Mouse (Mus musculus): ENCODE data around the gene B3galt6. TPM values are rescaled to one million over a fixed set of nuclear protein-coding genes. Genes with fewer than 3 reads are reported as not detected.

The B3galt6 gene
- polyA plus RNA-seq, 1 experiment from 2014 or later, result 11.5 TPM

DNA sequence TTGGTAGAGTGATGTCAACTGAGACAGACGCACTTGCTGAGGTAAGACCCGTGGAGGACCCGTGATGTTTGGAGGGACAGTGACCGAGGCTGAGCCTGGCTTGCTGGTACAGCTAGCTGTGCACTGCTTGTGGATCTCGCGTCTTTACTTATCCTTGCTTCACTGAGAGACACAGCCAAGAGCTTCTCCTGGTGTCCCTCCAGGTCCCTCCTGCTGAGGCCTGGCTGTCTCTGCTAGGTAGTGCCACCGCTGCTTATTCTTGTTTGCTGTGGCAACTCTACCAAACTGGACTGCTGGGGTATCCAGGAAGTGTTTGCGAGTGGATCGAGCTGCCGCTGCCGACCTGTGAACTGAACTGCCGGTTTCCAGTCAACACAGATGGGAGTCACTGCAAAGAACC is 27.3 kb upstream of the B3galt6 start:
- Histone ChIP-seq H3K36me3 (ENCODE audit: control insufficient read depth, insufficient read depth, low read length) (peaks cover 18% of the 10 kb centered on the region; the same call in 1 of the 2 replicates), H3K9ac (ENCODE audit: low read length) (no peak overlapping the region), H3K4me1 (ENCODE audit: control insufficient read depth in 2 of 2, insufficient read depth in 2 of 2, low read length in 2 of 2) (peaks cover 2 to 4% of the 10 kb centered on the region in 2 experiments; a peak in 2 of 4 replicates), H3K4me2 (ENCODE audit: low read length) (no peak overlapping the region), H3K27me3 (ENCODE audit: control insufficient read depth, insufficient read depth, low read length) (no peaks in the 10 kb centered on the region), H3K9me3 (ENCODE audit: control insufficient read depth, low read length) (no peaks in the 10 kb centered on the region), H3K27ac (replicated peaks in 1 of 2; ENCODE audit: control insufficient read depth in 1 of 2, insufficient read depth in 1 of 2, low read depth in 2 of 2, low read length in 2 of 2) (no peak overlapping the region), H3K4me3 (ENCODE audit: control insufficient read depth in 1 of 2, insufficient read depth in 1 of 2, low read depth in 1 of 2, low read length in 2 of 2) (no peak overlapping the region)
- WGBS, result 87% methylated on average over 12 of the region's 12 CpGs
- ATAC-seq (ENCODE audit: insufficient number of reproducible peaks, insufficient read depth, low FRiP score, low read depth), result no peak

GRCm38 (mm10) chr4:156014436-156014835 is 22.0 kb upstream of the B3galt6 start:
- Histone ChIP-seq H3K4me1 (ENCODE audit: control insufficient read depth in 2 of 2, insufficient read depth in 2 of 2, low read length in 2 of 2) (no peaks in the 10 kb centered on the region), H3K27ac (replicated peaks in 1 of 2; ENCODE audit: control insufficient read depth in 1 of 2, insufficient read depth in 1 of 2, low read depth in 2 of 2, low read length in 2 of 2) (no peak overlapping the region), H3K9me3 (ENCODE audit: control insufficient read depth, low read length) (no peaks in the 10 kb centered on the region), H3K4me2 (ENCODE audit: low read length) (no peak overlapping the region), H3K9ac (ENCODE audit: low read length) (no peak overlapping the region), H3K36me3 (ENCODE audit: control insufficient read depth, insufficient read depth, low read length) (peaks cover 58% of the 10 kb centered on the region), H3K4me3 (ENCODE audit: control insufficient read depth in 1 of 2, insufficient read depth in 1 of 2, low read depth in 1 of 2, low read length in 2 of 2) (no peak overlapping the region), H3K27me3 (ENCODE audit: control insufficient read depth, insufficient read depth, low read length) (no peaks in the 10 kb centered on the region)
- ATAC-seq (ENCODE audit: insufficient number of reproducible peaks, insufficient read depth, low FRiP score, low read depth), result no peak
- WGBS, result 80% methylated on average over 2 of the region's 2 CpGs

- Histone ChIP-seq H3K4me1 (ENCODE audit: control insufficient read depth in 2 of 2, insufficient read depth in 2 of 2, low read length in 2 of 2) (no peaks in the 10 kb centered on the region), H3K4me3 (ENCODE audit: control insufficient read depth in 1 of 2, insufficient read depth in 1 of 2, low read depth in 1 of 2, low read length in 2 of 2) (no peak within 1 kb of the TSS), H3K27ac (replicated peaks in 1 of 2; ENCODE audit: control insufficient read depth in 1 of 2, insufficient read depth in 1 of 2, low read depth in 2 of 2, low read length in 2 of 2) (no peak within 1 kb of the TSS), H3K9me3 (ENCODE audit: control insufficient read depth, low read length) (no peaks in the 10 kb centered on the region), H3K4me2 (ENCODE audit: low read length) (no peak within 1 kb of the TSS), H3K36me3 (ENCODE audit: control insufficient read depth, insufficient read depth, low read length) (peaks cover 66% of the 10 kb centered on the region), H3K9ac (ENCODE audit: low read length) (no peak within 1 kb of the TSS), H3K27me3 (ENCODE audit: control insufficient read depth, insufficient read depth, low read length) (no peaks in the 10 kb centered on the region)
- WGBS, result 76% methylated on average over 8 of the region's 8 CpGs
- ATAC-seq (ENCODE audit: insufficient number of reproducible peaks, insufficient read depth, low FRiP score, low read depth), result no peak
These were observed 21.2 kb upstream of the B3galt6 start, which contains the start of gene Tnfrsf4 for GRCm38 (mm10) chr4:156013637-156014036. Gene Tnfrsf4 (plus strand): TSS chr4:156013843.

DNA sequence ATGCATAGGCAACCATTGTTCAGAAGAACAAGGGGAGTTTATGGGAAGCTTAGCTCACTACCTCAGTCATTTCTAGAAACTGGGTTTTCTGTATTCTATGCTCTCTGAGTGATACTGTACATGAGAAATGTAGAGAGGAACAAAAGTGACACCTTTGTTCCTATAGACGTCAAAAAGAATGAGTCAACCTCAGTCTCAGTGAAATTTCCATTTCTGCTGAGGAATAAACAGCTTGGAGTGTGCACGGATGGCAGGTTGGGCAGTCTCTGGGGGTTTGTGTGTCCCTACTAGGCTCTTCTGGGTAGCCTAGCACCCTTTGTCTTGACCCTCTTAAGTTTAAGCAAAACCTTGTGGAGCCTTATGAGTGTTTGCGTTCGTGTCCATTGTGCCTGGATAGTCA is 15.9 kb upstream of the B3galt6 start:
- Histone ChIP-seq H3K4me3 (ENCODE audit: control insufficient read depth in 1 of 2, insufficient read depth in 1 of 2, low read depth in 1 of 2, low read length in 2 of 2) (no peak overlapping the region), H3K4me1 (ENCODE audit: control insufficient read depth in 2 of 2, insufficient read depth in 2 of 2, low read length in 2 of 2) (no peaks in the 10 kb centered on the region), H3K36me3 (ENCODE audit: control insufficient read depth, insufficient read depth, low read length) (peaks cover 97% of the 10 kb centered on the region), H3K27ac (replicated peaks in 1 of 2; ENCODE audit: control insufficient read depth in 1 of 2, insufficient read depth in 1 of 2, low read depth in 2 of 2, low read length in 2 of 2) (no peak overlapping the region), H3K9ac (ENCODE audit: low read length) (no peak overlapping the region), H3K27me3 (ENCODE audit: control insufficient read depth, insufficient read depth, low read length) (no peaks in the 10 kb centered on the region), H3K9me3 (ENCODE audit: control insufficient read depth, low read length) (no peaks in the 10 kb centered on the region), H3K4me2 (ENCODE audit: low read length) (no peak overlapping the region)
- 97% methylated on average over 4 of the region's 4 CpGs for WGBS
- no peak for ATAC-seq (ENCODE audit: insufficient number of reproducible peaks, insufficient read depth, low FRiP score, low read depth)

- H3K9me3 ChIP-seq (ENCODE audit: control insufficient read depth, low read length), result no peaks in the 10 kb centered on the region
- H3K27ac ChIP-seq (replicated peaks in 1 of 2; ENCODE audit: control insufficient read depth in 1 of 2, insufficient read depth in 1 of 2, low read depth in 2 of 2, low read length in 2 of 2), result no peak overlapping the region
- no peaks in the 10 kb centered on the region for H3K4me1 ChIP-seq (ENCODE audit: control insufficient read depth in 2 of 2, insufficient read depth in 2 of 2, low read length in 2 of 2)
- H3K36me3 ChIP-seq (ENCODE audit: control insufficient read depth, insufficient read depth, low read length), result peaks cover 94% of the 10 kb centered on the region
- no peak overlapping the region for H3K4me3 ChIP-seq (ENCODE audit: control insufficient read depth in 1 of 2, insufficient read depth in 1 of 2, low read depth in 1 of 2, low read length in 2 of 2)
- no peak overlapping the region for H3K4me2 ChIP-seq (ENCODE audit: low read length)
- H3K27me3 ChIP-seq (ENCODE audit: control insufficient read depth, insufficient read depth, low read length), result no peaks in the 10 kb centered on the region
- no peak overlapping the region for H3K9ac ChIP-seq (ENCODE audit: low read length)
- ATAC-seq (ENCODE audit: insufficient number of reproducible peaks, insufficient read depth, low FRiP score, low read depth), result no peak
- 88% methylated on average over 3 of the region's 3 CpGs for WGBS
These were observed 11.7 kb upstream of the B3galt6 start for GRCm38 (mm10) chr4:156004109-156004508.

DNA sequence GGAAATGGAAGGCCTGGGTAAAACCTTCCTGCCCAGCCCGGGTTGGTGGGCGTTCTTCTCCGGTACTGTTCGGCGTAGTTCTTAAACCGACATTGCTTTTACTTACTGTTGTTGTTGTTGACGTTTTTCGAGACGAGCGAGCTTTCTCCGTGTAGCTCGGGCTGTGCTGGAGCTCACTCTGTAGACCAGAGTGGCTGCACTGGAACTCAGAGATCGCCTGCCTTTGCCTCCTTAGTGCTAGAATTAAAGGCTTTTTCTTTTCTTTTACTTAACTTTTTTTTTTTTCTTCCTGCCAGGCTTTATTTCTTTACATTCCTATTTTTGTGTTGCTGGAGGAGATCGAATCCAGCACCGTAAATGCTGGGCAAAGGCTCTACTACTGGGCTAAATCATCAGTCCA is 1.2 kb upstream of the B3galt6 start:
- Histone ChIP-seq H3K4me1 (ENCODE audit: control insufficient read depth in 2 of 2, insufficient read depth in 2 of 2, low read length in 2 of 2) (peaks cover 7 to 23% of the 10 kb centered on the region in 2 experiments), H3K27me3 (ENCODE audit: control insufficient read depth, insufficient read depth, low read length) (no peaks in the 10 kb centered on the region), H3K27ac (replicated peaks in 1 of 2; ENCODE audit: control insufficient read depth in 1 of 2, insufficient read depth in 1 of 2, low read depth in 2 of 2, low read length in 2 of 2) (peak overlapping the region; percentile 92 to 98), H3K4me3 (ENCODE audit: control insufficient read depth in 1 of 2, insufficient read depth in 1 of 2, low read depth in 1 of 2, low read length in 2 of 2) (peak overlapping the region; percentile 81 to 95), H3K9me3 (ENCODE audit: control insufficient read depth, low read length) (no peaks in the 10 kb centered on the region), H3K9ac (ENCODE audit: low read length) (peak overlapping the region; percentile 86), H3K36me3 (ENCODE audit: control insufficient read depth, insufficient read depth, low read length) (peaks cover 28% of the 10 kb centered on the region), H3K4me2 (ENCODE audit: low read length) (peak overlapping the region; percentile 68)
- 5% methylated on average over 15 of the region's 15 CpGs for WGBS
- no peak for ATAC-seq (ENCODE audit: insufficient number of reproducible peaks, insufficient read depth, low FRiP score, low read depth)

GRCm38 (mm10) chr4:155992906-155993547 is 578 bp upstream of the B3galt6 start:
- Histone ChIP-seq H3K4me1 (ENCODE audit: control insufficient read depth in 2 of 2, insufficient read depth in 2 of 2, low read length in 2 of 2) (peaks cover 7 to 23% of the 10 kb centered on the region in 2 experiments), H3K27ac (replicated peaks in 1 of 2; ENCODE audit: control insufficient read depth in 1 of 2, insufficient read depth in 1 of 2, low read depth in 2 of 2, low read length in 2 of 2) (peak overlapping the region; percentile 92 to 98), H3K9me3 (ENCODE audit: control insufficient read depth, low read length) (no peaks in the 10 kb centered on the region), H3K9ac (ENCODE audit: low read length) (peak overlapping the region; percentile 86), H3K4me3 (ENCODE audit: control insufficient read depth in 1 of 2, insufficient read depth in 1 of 2, low read depth in 1 of 2, low read length in 2 of 2) (peak overlapping the region; percentile 81 to 95), H3K27me3 (ENCODE audit: control insufficient read depth, insufficient read depth, low read length) (no peaks in the 10 kb centered on the region), H3K36me3 (ENCODE audit: control insufficient read depth, insufficient read depth, low read length) (peaks cover 23% of the 10 kb centered on the region), H3K4me2 (ENCODE audit: low read length) (peak overlapping the region; percentile 68)
- under 1% methylated on average over 70 of the region's 70 CpGs for WGBS
- ATAC-seq (ENCODE audit: insufficient number of reproducible peaks, insufficient read depth, low FRiP score, low read depth), result peak; percentile 87

GRCm38 (mm10) chr4:155991908-155992230 is 580 bp downstream of the B3galt6 start:
- H3K4me1 ChIP-seq (ENCODE audit: control insufficient read depth in 2 of 2, insufficient read depth in 2 of 2, low read length in 2 of 2), result peaks cover 7 to 23% of the 10 kb centered on the region in 2 experiments
- peak overlapping the region; percentile 71 for H3K9ac ChIP-seq (ENCODE audit: low read length)
- H3K27ac ChIP-seq (replicated peaks in 1 of 2; ENCODE audit: control insufficient read depth in 1 of 2, insufficient read depth in 1 of 2, low read depth in 2 of 2, low read length in 2 of 2), result peak overlapping the region; percentile 90 to 93; a peak in 3 of 4 replicates
- peak overlapping the region; percentile 69 to 81 for H3K4me3 ChIP-seq (ENCODE audit: control insufficient read depth in 1 of 2, insufficient read depth in 1 of 2, low read depth in 1 of 2, low read length in 2 of 2)
- no peaks in the 10 kb centered on the region for H3K9me3 ChIP-seq (ENCODE audit: control insufficient read depth, low read length)
- no peak for ATAC-seq (ENCODE audit: insufficient number of reproducible peaks, insufficient read depth, low FRiP score, low read depth)
- no peaks in the 10 kb centered on the region for H3K27me3 ChIP-seq (ENCODE audit: control insufficient read depth, insufficient read depth, low read length)
- H3K4me2 ChIP-seq (ENCODE audit: low read length), result peak overlapping the region; percentile 97
- peaks cover 11% of the 10 kb centered on the region for H3K36me3 ChIP-seq (ENCODE audit: control insufficient read depth, insufficient read depth, low read length)
- WGBS, result 25% methylated on average over 37 of the region's 37 CpGs
